In genomic region chr5:131007871-131008505, GRCm38 (mm10) we compare ENCODE assay signal across 8 mouse cellular contexts.
DNase-seq lines count a peak whose midpoint lies in the region; ATAC-seq and TF ChIP-seq lines count a peak whose summit lies in the region.
"Had no signal": no experiment of that assay in that cellular context is flagged by ENCODE, and none has a peak within 500 bp of the region (broad histone marks: within the 10 kb centered on the region; RNA-seq: fewer than 3 reads in every experiment).

No protein-coding gene starts in this region.

- peak; percentile 51 for TF ChIP-seq CTCF in liver, embryonic 14.5 days (IDR thresholded peaks at IDR 0.05; ENCODE audit: low read depth)
- peak; percentile 71 for TF ChIP-seq CTCF in forebrain, postnatal 0 days (IDR thresholded peaks at IDR 0.05; ENCODE audit: low read depth)
- TF ChIP-seq CTCF in liver, postnatal 0 days (IDR thresholded peaks at IDR 0.05; ENCODE audit: low read depth) = peak; percentile 53

- no peak for DNase-seq in liver, embryonic 14.5 days (ENCODE audit: low read depth in 3 of 3, low spot score in 3 of 3)
- DNase-seq in liver, embryonic 11.5 days (ENCODE audit: low spot score) = no peak
- peak; percentile 26 for DNase-seq in WW6 (ENCODE audit: low read depth, low spot score)
- DNase-seq in c-Kit-positive CD71-negative TER-119-negative erythroid progenitor cells, embryonic 14.5 days (ENCODE audit: low read depth) = peak; percentile 7
- DNase-seq in forebrain, postnatal 0 days = peak; percentile 46
- DNase-seq in liver, postnatal 0 days = peak; percentile 20
- DNase-seq in testis, postnatal 14 days (ENCODE audit: low spot score) = peak; percentile 58

- no peaks in the 10 kb centered on the region for H3K27me3 ChIP-seq in liver, embryonic 14.5 days (ENCODE audit: control insufficient read depth, insufficient read depth, low read length)
- H3K27me3 ChIP-seq in liver, embryonic 11.5 days (replicated peaks; ENCODE audit: control insufficient read depth, insufficient read depth, low read length) = no peaks in the 10 kb centered on the region
- no peaks in the 10 kb centered on the region for H3K27me3 ChIP-seq in forebrain, postnatal 0 days (ENCODE audit: insufficient read depth, low read length)
- H3K27me3 ChIP-seq in liver, postnatal 0 days (ENCODE audit: insufficient read depth, low read length) = no peaks in the 10 kb centered on the region
- H3K27me3 ChIP-seq: embryonic facial prominence, embryonic 15.5 days had no signal

- no peak overlapping the region for H3K4me3 ChIP-seq in liver, embryonic 14.5 days (ENCODE audit: insufficient read depth in 1 of 2, low read depth in 2 of 2, low read length in 2 of 2)
- no peak overlapping the region for H3K4me3 ChIP-seq in liver, embryonic 11.5 days (ENCODE audit: low read depth, low read length)
- no peak overlapping the region for H3K4me3 ChIP-seq in forebrain, postnatal 0 days (ENCODE audit: low read depth, low read length)
- no peak overlapping the region for H3K4me3 ChIP-seq in liver, postnatal 0 days (ENCODE audit: low read depth, low read length)
- H3K4me3 ChIP-seq: embryonic facial prominence, embryonic 15.5 days had no signal

- H3K4me1 ChIP-seq in liver, embryonic 14.5 days (replicated peaks; ENCODE audit: control insufficient read depth in 2 of 2, insufficient read depth in 2 of 2, low read length in 1 of 2) = no peaks in the 10 kb centered on the region
- H3K4me1 ChIP-seq in liver, embryonic 11.5 days (replicated peaks; ENCODE audit: control insufficient read depth, insufficient read depth, low read length) = no peaks in the 10 kb centered on the region
- no peaks in the 10 kb centered on the region for H3K4me1 ChIP-seq in forebrain, postnatal 0 days (ENCODE audit: insufficient read depth)
- H3K4me1 ChIP-seq in liver, postnatal 0 days (ENCODE audit: insufficient read depth) = no peaks in the 10 kb centered on the region
- H3K4me1 ChIP-seq: embryonic facial prominence, embryonic 15.5 days had no signal

- H3K27ac ChIP-seq in liver, embryonic 14.5 days = no peak overlapping the region
- no peak overlapping the region for H3K27ac ChIP-seq in liver, embryonic 11.5 days (ENCODE audit: low read depth, low read length)
- H3K27ac ChIP-seq in forebrain, postnatal 0 days (ENCODE audit: low read depth, low read length) = no peak overlapping the region
- no peak overlapping the region for H3K27ac ChIP-seq in liver, postnatal 0 days (ENCODE audit: low read depth)
- H3K27ac ChIP-seq: embryonic facial prominence, embryonic 15.5 days had no signal

- H3K9me3 ChIP-seq in liver, embryonic 14.5 days (ENCODE audit: control insufficient read depth, low read length) = no peaks in the 10 kb centered on the region
- H3K9me3 ChIP-seq in liver, embryonic 11.5 days (ENCODE audit: control insufficient read depth, low read length) = no peaks in the 10 kb centered on the region
- no peaks in the 10 kb centered on the region for H3K9me3 ChIP-seq in forebrain, postnatal 0 days (ENCODE audit: low read length)
- no peaks in the 10 kb centered on the region for H3K9me3 ChIP-seq in liver, postnatal 0 days (ENCODE audit: low read length)
- H3K9me3 ChIP-seq: embryonic facial prominence, embryonic 15.5 days had no signal

- no peak for ATAC-seq in liver, embryonic 14.5 days (ENCODE audit: insufficient read depth)
- ATAC-seq in liver, embryonic 11.5 days (replicated peaks; ENCODE audit: low FRiP score) = no peak
- no peak for ATAC-seq in forebrain, postnatal 0 days
- ATAC-seq in liver, postnatal 0 days = no peak

- WGBS in liver, embryonic 14.5 days (ENCODE audit: insufficient replicate concordance) = 54% methylated on average over 3 of the region's 3 CpGs
- WGBS in liver, embryonic 11.5 days = 66% methylated on average over 3 of the region's 3 CpGs
- 67% methylated on average over 3 of the region's 3 CpGs for WGBS in forebrain, postnatal 0 days
- WGBS in liver, postnatal 0 days (ENCODE audit: insufficient replicate concordance) = 74% methylated on average over 3 of the region's 3 CpGs

- no peaks in the 10 kb centered on the region for H3K36me3 ChIP-seq in liver, embryonic 14.5 days (replicated peaks; ENCODE audit: control insufficient read depth, insufficient read depth, low read depth)
- no peaks in the 10 kb centered on the region for H3K36me3 ChIP-seq in liver, embryonic 11.5 days (ENCODE audit: control insufficient read depth, insufficient read depth, low read length)
- H3K36me3 ChIP-seq in forebrain, postnatal 0 days (ENCODE audit: insufficient read depth) = no peaks in the 10 kb centered on the region
- no peaks in the 10 kb centered on the region for H3K36me3 ChIP-seq in liver, postnatal 0 days (replicated peaks; ENCODE audit: insufficient read depth, low read length)
- H3K36me3 ChIP-seq: embryonic facial prominence, embryonic 15.5 days had no signal

- H3K4me2 ChIP-seq in liver, embryonic 14.5 days (ENCODE audit: low read depth) = no peak overlapping the region
- H3K4me2 ChIP-seq in liver, embryonic 11.5 days = no peak overlapping the region
- H3K4me2 ChIP-seq in forebrain, postnatal 0 days (ENCODE audit: low read depth) = no peak overlapping the region
- H3K4me2 ChIP-seq in liver, postnatal 0 days (ENCODE audit: low read depth, low read length) = no peak overlapping the region
- H3K4me2 ChIP-seq: embryonic facial prominence, embryonic 15.5 days had no signal

- no peak for TF ChIP-seq EP300 in liver, embryonic 14.5 days (IDR thresholded peaks at IDR 0.05; ENCODE audit: low read depth)
- TF ChIP-seq EP300 in liver, postnatal 0 days (IDR thresholded peaks at IDR 0.05; ENCODE audit: low read depth) = no peak

- H3K9ac ChIP-seq in liver, embryonic 14.5 days (replicated peaks) = no peak overlapping the region
- no peak overlapping the region for H3K9ac ChIP-seq in liver, embryonic 11.5 days (ENCODE audit: low read depth, low read length)
- no peak overlapping the region for H3K9ac ChIP-seq in forebrain, postnatal 0 days
- no peak overlapping the region for H3K9ac ChIP-seq in liver, postnatal 0 days (replicated peaks)
- H3K9ac ChIP-seq: embryonic facial prominence, embryonic 15.5 days had no signal

Comparison
In these comparisons a context has a peak if more than half of its experiments do, and no peak if none do; other contexts are left out.
1. DNase-seq: peak in WW6 (single experiment), c-Kit-positive CD71-negative TER-119-negative erythroid progenitor cells, embryonic 14.5 days (single experiment), forebrain, postnatal 0 days (single experiment), liver, postnatal 0 days (single experiment) and testis, postnatal 14 days (single experiment); none in liver, embryonic 14.5 days (0 of 3) and liver, embryonic 11.5 days (single experiment).
2. Peak in every context shown above with its lines, with median percentiles within 50 percentile points of each other: CTCF ChIP-seq.